8 mouse cellular contexts compared by ENCODE assay signal in the genomic region with DNA sequence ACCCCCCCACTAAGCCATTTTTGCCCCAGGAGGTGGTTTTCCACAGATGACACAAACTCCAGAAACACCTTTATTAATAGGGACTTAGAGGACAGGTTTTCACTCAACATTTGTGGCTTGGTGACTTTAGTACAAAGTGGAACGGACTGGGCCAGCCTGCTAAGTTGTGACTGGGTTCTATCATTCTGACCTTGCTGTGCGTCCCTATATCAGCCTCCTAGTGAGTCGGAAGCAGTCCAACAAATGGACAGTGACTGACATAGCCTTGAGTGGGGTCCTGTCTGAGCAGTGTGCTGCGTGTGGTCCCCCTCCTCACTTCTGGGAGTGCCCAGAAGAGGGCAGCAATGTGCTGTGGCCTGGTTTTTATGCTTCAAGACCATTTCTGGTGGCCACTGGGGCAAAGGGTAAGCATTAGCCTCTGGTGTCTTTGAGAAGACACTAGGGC. TPM values are rescaled to one million over a fixed set of nuclear protein-coding genes. Genes with fewer than 3 reads are reported as not detected.
DNase-seq lines count a peak whose midpoint lies in the region; ATAC-seq and TF ChIP-seq lines count a peak whose summit lies in the region.

No protein-coding gene starts in this region.

- DNase-seq in CD4-positive, CD25-positive, alpha-beta regulatory T cell, adult 2 months (ENCODE audit: low read depth, low spot score), result peak; percentile 74
- peak; percentile 76 for DNase-seq in cerebellum, adult 9-11 months
- peak; percentile 44 for DNase-seq in gastrocnemius, postnatal 14 days
- peak; percentile 70 for DNase-seq in kidney, adult 9 months
- peak; percentile 67 for DNase-seq in lung, postnatal 0 days (ENCODE audit: low spot score)
- DNase-seq in skeletal muscle tissue, adult 2 months (ENCODE audit: low read depth, low spot score), result peak; percentile 40

- TF ChIP-seq CTCF in E14TG2a.4 (conservative IDR thresholded peaks at IDR 0.05; ENCODE audit: low read length), result peak; percentile 50
- TF ChIP-seq CTCF in lung, postnatal 0 days (IDR thresholded peaks at IDR 0.05), result peak; percentile 92

- H3K36me3 ChIP-seq in E14TG2a.4 (ENCODE audit: insufficient read depth, low read length), result peaks cover 60% of the 10 kb centered on the region
- no peaks in the 10 kb centered on the region for H3K36me3 ChIP-seq in lung, postnatal 0 days (ENCODE audit: insufficient read depth, low read length)

- intact Hi-C loops in gastrocnemius, postnatal 14 days (cut with DNase I; ENCODE audit: low total_unique reads), result loop anchor here (5.0 kb wide), 1 partner anchor 42 kb away; a partner anchor contains a TSS

- H3K4me1 ChIP-seq in E14TG2a.4 (replicated peaks; ENCODE audit: low read depth, low read length), result peaks cover 70% of the 10 kb centered on the region
- peaks cover 18% of the 10 kb centered on the region; the same call in 1 of the 2 replicates for H3K4me1 ChIP-seq in lung, postnatal 0 days (ENCODE audit: insufficient read depth, low read depth, low read length)

- no peaks in the 10 kb centered on the region for H3K27me3 ChIP-seq in E14TG2a.4 (ENCODE audit: insufficient read depth, low read length)
- H3K27me3 ChIP-seq in lung, postnatal 0 days (replicated peaks; ENCODE audit: insufficient read depth, low read length), result no peaks in the 10 kb centered on the region

- 3% methylated on average over 4 of the region's 4 CpGs for WGBS in lung, postnatal 0 days

- H3K4me2 ChIP-seq in lung, postnatal 0 days (replicated peaks; ENCODE audit: low read depth, low read length), result peak overlapping the region; percentile 63

- TF ChIP-seq EP300 in lung, postnatal 0 days (IDR thresholded peaks at IDR 0.05), result no peak

- no peak for ATAC-seq in CD4-positive, CD25-positive, alpha-beta regulatory T cell, adult 4 months
- ATAC-seq in lung, postnatal 0 days, result no peak

- H3K27ac ChIP-seq in lung, postnatal 0 days (ENCODE audit: low read length), result no peak overlapping the region

- peak overlapping the region; percentile 50 for H3K9ac ChIP-seq in lung, postnatal 0 days (replicated peaks; ENCODE audit: low read depth)

- no peaks in the 10 kb centered on the region for H3K9me3 ChIP-seq in E14TG2a.4 (ENCODE audit: low read length)
- H3K9me3 ChIP-seq in lung, postnatal 0 days (ENCODE audit: low read length), result no peaks in the 10 kb centered on the region

- peak overlapping the region; percentile 96 for H3K4me3 ChIP-seq in E14TG2a.4 (replicated peaks; ENCODE audit: low read length)
- peak overlapping the region; percentile 46 for H3K4me3 ChIP-seq in lung, postnatal 0 days (ENCODE audit: low read depth, low read length)

RNA-seq across cellular contexts. Expression of a gene that starts 1.3 kb away (rescaled TPM):
- 10 to 100 TPM; 52.8 to 72.1 TPM for polyA plus RNA-seq in CD4-positive, CD25-positive, alpha-beta regulatory T cell, adult 4 months (2017; shearing (Covaris generic))
- total RNA-seq in gastrocnemius, postnatal 14 days (2021), result 10 to 100 TPM; 31.9 to 33.4 TPM
- polyA plus RNA-seq in lung, postnatal 0 days (2015; fragmentation: Nextera tagmentation; extraction: Ambion mirVana), result 65.3 and 66.8 TPM in 2 replicates

RNA-seq across cellular contexts. Expression of a gene that starts 5.0 kb away (rescaled TPM):
- 1 to 10 TPM; 4.0 to 5.0 TPM for polyA plus RNA-seq in CD4-positive, CD25-positive, alpha-beta regulatory T cell, adult 4 months (2017; shearing (Covaris generic))
- under 1 TPM; 0.21 to 0.27 TPM for total RNA-seq in gastrocnemius, postnatal 14 days (2021)
- 1.2 and 1.3 TPM in 2 replicates for polyA plus RNA-seq in lung, postnatal 0 days (2015; fragmentation: Nextera tagmentation; extraction: Ambion mirVana)

RNA-seq across cellular contexts. Expression of a gene that starts 20.6 kb away (rescaled TPM):
- 10 to 100 TPM; 16.8 to 34.7 TPM for polyA plus RNA-seq in CD4-positive, CD25-positive, alpha-beta regulatory T cell, adult 4 months (2017; shearing (Covaris generic))
- total RNA-seq in gastrocnemius, postnatal 14 days (2021), result 10 to 100 TPM; 32.0 to 36.1 TPM
- 26.3 and 27.4 TPM in 2 replicates for polyA plus RNA-seq in lung, postnatal 0 days (2015; fragmentation: Nextera tagmentation; extraction: Ambion mirVana)

RNA-seq across cellular contexts. Expression of a gene that starts 40.6 kb away (rescaled TPM):
- under 1 TPM; 0.16 TPM for polyA plus RNA-seq in CD4-positive, CD25-positive, alpha-beta regulatory T cell, adult 4 months (2017; shearing (Covaris generic))
- total RNA-seq in gastrocnemius, postnatal 14 days (2021), result under 1 TPM; 0.22 to 0.31 TPM
- polyA plus RNA-seq in lung, postnatal 0 days (2015; fragmentation: Nextera tagmentation; extraction: Ambion mirVana), result 0.15 and 0.33 TPM in 2 replicates

RNA-seq across cellular contexts. Expression of a gene that starts 50.2 kb away (rescaled TPM):
- polyA plus RNA-seq in CD4-positive, CD25-positive, alpha-beta regulatory T cell, adult 4 months (2017; shearing (Covaris generic)), result 10 to 100 TPM; 14.3 to 25.8 TPM
- 10 to 100 TPM; 10.7 to 11.6 TPM for total RNA-seq in gastrocnemius, postnatal 14 days (2021)
- polyA plus RNA-seq in lung, postnatal 0 days (2015; fragmentation: Nextera tagmentation; extraction: Ambion mirVana), result 13.0 and 14.4 TPM in 2 replicates
